Mouse (Mus musculus) small intestine, adult 2 months (tissue): ENCODE results near the gene Lmo4.

Source experiments
- CTCF ChIP-seq: fragments of 200-500 bp; IDR thresholded peaks from 2 replicates; pipeline ENCODE4 v1.5.1; 2012; ENCODE audit warnings: low read depth, mild to moderate bottlenecking, control low read depth, inconsistent platforms, low read length, moderate library complexity, mixed read lengths; ENCODE audit not compliant: insufficient replicate concordance, insufficient read length; ENCODE audit errors: extremely low read depth
- POLR2A ChIP-seq: fragments of 200-500 bp; IDR thresholded peaks from 2 replicates; pipeline ENCODE4 v1.6.1; 2012; ENCODE audit warnings: low read depth, mild to moderate bottlenecking, control low read depth, inconsistent platforms, low read length, moderate library complexity

GRCm38 (mm10) chr3:144155746-144156145, 49.3 kb downstream of the Lmo4 start:
- TF ChIP-seq CTCF (no peak), POLR2A (no peak)
